Mouse (Mus musculus): ENCODE results near the gene Gm20773. TPM values are rescaled to one million over a fixed set of nuclear protein-coding genes. Genes with fewer than 3 reads are reported as not detected.
"Not testable (repeated sequence)": the region's sequence is repeated elsewhere in the genome, so short reads cannot be mapped to it uniquely, and the experiment has no call there.

Gene Gm20773
- polyA plus RNA-seq (2016; fragmentation: Nextera tagmentation; extraction: Ambion mirVana) = not detected in 2 replicates

GRCm38 (mm10) chrY:13493726-13494125 is at the start of gene Gm20773:
Gene Gm20773, plus strand, starts transcription at chrY:13494026.
- not testable (repeated sequence) for H3K36me3 ChIP-seq (replicated peaks); H3K4me2 ChIP-seq; H3K9ac ChIP-seq; H3K9me3 ChIP-seq; H3K4me3 ChIP-seq (replicated peaks); ATAC-seq (ENCODE audit: low FRiP score); H3K4me1 ChIP-seq; H3K27ac ChIP-seq; H3K27me3 ChIP-seq
- no CpG with 5 or more reads among the region's 1 CpGs for WGBS

- H3K4me1 ChIP-seq; H3K9me3 ChIP-seq; H3K9ac ChIP-seq; H3K4me2 ChIP-seq; H3K27me3 ChIP-seq; H3K27ac ChIP-seq; ATAC-seq (ENCODE audit: low FRiP score); H3K4me3 ChIP-seq (replicated peaks); H3K36me3 ChIP-seq (replicated peaks): not testable (repeated sequence)
- 100% methylated on average over 1 of the region's 3 CpGs for WGBS
Measured at GRCm38 (mm10) chrY:13465479-13465878, 28.3 kb upstream of the Gm20773 start, which contains the start of gene Gm21866. Gene Gm21866, minus strand, starts transcription at chrY:13465579.

Other genes starting within 250 kb of the Gm20773 start
- not detected in 2 replicates for gene Gm21440, start 241.6 kb upstream of the Gm20773 start, polyA plus RNA-seq (2016; fragmentation: Nextera tagmentation; extraction: Ambion mirVana)
- gene Gm21454, start 241.6 kb upstream of the Gm20773 start, polyA plus RNA-seq (2016; fragmentation: Nextera tagmentation; extraction: Ambion mirVana) = not detected in 2 replicates
- not detected in 2 replicates for gene Gm21725, start 145.0 kb upstream of the Gm20773 start, polyA plus RNA-seq (2016; fragmentation: Nextera tagmentation; extraction: Ambion mirVana)
- not detected in 2 replicates for gene Gm21866, start 28.4 kb upstream of the Gm20773 start, polyA plus RNA-seq (2016; fragmentation: Nextera tagmentation; extraction: Ambion mirVana)